Mouse (Mus musculus): Measurements from ENCODE around the gene Vdac1.
"Not testable (repeated sequence)": the region's sequence is repeated elsewhere in the genome, so short reads cannot be mapped to it uniquely, and the experiment has no call there.

Vdac1 gene

GRCm38 (mm10) chr11:52373841-52374240 lies 13.2 kb downstream of the Vdac1 start:
- DNase-seq (ENCODE audit: low spot score in 2 of 2) = no peak

DNA sequence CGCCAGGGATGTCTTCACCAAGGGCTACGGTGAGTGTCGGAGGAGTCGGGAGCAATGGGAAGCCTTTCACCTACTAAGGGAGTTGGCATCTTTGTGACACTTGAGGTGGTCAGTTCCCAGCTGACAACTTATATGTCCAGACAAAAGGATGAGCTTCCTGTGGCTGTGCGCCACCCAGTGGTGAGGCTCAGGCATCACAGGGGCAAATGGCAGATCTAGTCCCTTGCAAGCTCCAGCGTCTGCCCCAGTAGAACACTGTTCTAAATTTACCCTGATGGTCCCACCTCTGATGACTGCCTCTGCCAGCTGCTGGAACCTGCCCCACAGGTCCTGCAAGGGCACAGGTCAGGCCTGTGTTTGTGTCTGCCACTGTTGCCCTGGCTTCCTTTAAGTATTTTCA lies 13.7 kb downstream of the Vdac1 start:
- DNase-seq (ENCODE audit: low spot score in 2 of 2) = peak in 1 of 2 experiments; percentile 51

GRCm38 (mm10) chr11:52377579-52377978 lies 16.9 kb downstream of the Vdac1 start:
- no peak for DNase-seq (ENCODE audit: low spot score in 2 of 2)

GRCm38 (mm10) chr11:52379241-52379640 lies 18.6 kb downstream of the Vdac1 start:
- DNase-seq (ENCODE audit: low spot score in 2 of 2) = no peak

- DNase-seq (ENCODE audit: low spot score in 2 of 2) = no peak
Measured at GRCm38 (mm10) chr11:52383741-52384140, 23.1 kb downstream of the Vdac1 start.

DNA sequence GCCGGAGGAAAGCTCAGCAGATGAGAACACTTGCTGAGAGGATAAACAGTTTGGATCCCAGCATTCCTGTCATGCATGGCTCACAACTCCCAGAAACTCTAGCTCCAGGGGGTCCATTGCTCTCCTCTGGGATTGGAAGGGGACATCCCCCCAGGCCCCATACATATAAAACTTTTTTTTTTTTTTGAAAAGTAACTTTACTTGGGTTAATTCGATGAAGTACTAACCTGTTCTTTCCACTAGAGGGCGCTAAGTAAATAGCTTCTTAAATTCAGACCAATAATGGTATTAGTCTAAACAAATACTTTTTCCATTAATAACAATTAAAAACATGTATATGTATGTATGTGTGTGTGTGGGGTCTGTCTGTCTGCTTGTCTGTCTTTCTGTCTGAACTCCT lies 24.0 kb downstream of the Vdac1 start:
- no peak for DNase-seq (ENCODE audit: low spot score in 2 of 2)

DNA sequence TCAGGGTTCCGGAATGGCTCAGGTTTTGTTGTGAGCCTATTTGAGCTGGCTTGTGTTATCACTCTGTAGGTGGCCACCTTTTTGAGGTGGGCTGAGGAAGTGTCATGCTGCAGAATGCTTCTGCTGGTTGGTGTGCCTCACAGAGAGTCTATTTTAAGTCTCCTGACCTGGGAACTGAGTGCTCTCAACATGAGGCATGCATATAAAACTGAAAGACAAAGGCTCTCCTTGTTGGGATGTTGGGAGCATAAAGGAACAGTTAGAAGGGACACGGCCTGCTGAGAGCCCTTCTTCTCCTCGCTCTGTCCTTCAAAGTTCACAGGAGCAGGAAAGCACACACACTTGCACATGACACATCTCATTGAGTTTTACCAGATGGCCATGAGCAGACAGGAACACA lies 26.2 kb downstream of the Vdac1 start:
- no peak for DNase-seq (ENCODE audit: low spot score in 2 of 2)

DNA sequence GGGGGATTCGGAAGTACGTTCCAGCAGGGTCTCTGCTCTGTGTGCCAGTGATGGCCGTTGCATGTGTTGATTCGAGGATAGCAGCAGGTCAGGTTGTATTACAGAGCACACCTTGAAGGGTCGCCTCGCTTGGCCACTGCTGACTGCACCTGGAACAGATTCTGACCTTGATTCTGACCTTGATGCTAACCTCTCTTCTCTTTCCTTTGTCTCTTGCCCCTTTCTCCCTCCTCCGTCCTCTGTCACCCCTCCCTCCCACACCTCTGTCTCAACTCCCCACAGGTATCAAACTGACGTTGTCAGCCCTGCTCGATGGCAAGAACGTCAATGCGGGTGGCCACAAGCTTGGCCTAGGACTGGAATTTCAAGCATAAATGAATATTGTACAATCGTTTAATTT lies 27.5 kb downstream of the Vdac1 start:
- no peak for DNase-seq (ENCODE audit: low spot score in 2 of 2)

- not testable (repeated sequence) for DNase-seq (ENCODE audit: low spot score in 2 of 2)
Measured at GRCm38 (mm10) chr11:52388979-52389378, 28.3 kb downstream of the Vdac1 start.

DNA sequence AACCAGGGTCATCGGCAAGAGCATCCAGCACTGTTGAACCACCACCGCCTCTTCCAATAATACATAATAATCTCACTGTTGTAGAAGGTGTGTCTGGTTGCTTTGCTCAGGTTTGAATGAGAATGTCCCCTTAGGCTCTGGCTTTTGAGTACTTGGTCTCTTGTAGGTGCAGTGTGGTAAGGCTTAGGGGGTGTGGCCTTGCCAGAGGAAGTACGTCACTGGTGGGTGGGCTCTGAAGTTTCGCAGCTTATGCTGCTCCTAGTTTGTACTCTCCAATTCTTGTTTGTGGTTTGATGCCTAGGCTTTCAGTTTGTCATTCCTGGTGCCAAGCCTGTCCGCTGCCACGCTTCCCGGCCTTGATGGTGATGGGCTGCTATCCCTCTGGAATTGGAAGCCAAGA lies 29.3 kb downstream of the Vdac1 start:
- no peak for DNase-seq (ENCODE audit: low spot score in 2 of 2)

DNA sequence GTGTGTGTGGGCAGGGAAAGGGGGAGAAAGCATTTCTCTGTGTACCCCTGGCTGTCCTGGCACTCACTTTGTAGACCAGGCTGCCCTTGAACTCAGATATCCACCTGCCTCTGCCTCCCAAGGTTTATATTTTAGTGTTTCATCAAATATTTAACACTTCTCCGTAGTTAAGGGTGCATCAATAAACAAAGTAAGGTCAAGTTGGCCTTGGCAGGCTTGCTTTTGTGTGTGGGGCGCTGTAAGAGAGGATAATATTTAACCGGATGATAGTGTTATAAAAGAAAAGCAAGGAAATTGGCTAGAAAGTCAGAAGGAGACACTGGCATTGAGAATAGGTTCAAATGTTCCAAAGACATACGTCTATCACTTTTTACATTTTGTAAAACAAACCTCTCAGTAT lies 33.8 kb downstream of the Vdac1 start:
- DNase-seq (ENCODE audit: low spot score in 2 of 2) = no peak

GRCm38 (mm10) chr11:52395343-52395742 lies 34.7 kb downstream of the Vdac1 start:
- no peak for DNase-seq (ENCODE audit: low spot score in 2 of 2)

- DNase-seq (ENCODE audit: low spot score in 2 of 2) = peak; percentile 97
Measured at GRCm38 (mm10) chr11:52395940-52396596, 35.4 kb downstream of the Vdac1 start, which contains the start of gene 9530068E07Rik. 9530068E07Rik (plus strand) TSS chr11:52396428.

DNA sequence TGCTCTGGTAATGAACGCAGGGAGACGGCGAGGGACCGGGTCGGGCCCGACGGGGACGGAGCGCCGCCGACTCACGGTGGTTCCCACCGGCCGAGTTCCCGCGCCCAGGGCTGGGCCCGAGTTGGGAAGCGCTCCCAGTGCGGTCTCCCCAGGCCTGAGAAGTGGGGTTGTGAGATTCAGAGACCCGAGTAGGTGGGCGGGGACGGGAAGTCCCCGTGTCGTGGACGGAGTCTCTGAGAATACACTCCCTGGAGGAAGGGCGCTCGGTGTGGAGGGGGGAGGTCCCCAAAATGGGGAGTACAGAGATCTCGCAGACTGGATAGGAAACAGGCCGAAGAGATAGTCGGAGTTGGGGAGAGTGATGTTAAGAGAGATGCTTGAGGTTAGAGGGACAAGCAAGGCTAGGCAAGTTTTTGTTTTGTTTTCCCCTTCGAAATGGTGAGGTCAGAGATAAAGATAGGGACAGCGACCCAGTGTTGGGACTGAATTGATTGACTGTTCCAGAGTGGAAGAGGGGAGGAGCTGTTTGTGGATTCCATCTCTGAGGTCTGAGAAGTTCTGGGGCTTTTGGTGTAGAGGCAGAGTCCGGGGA lies 36.0 kb downstream of the Vdac1 start:
- DNase-seq (ENCODE audit: low spot score in 2 of 2) = no peak

- no peak for DNase-seq (ENCODE audit: low spot score in 2 of 2)
Measured at GRCm38 (mm10) chr11:52397385-52397987, 36.8 kb downstream of the Vdac1 start.

DNA sequence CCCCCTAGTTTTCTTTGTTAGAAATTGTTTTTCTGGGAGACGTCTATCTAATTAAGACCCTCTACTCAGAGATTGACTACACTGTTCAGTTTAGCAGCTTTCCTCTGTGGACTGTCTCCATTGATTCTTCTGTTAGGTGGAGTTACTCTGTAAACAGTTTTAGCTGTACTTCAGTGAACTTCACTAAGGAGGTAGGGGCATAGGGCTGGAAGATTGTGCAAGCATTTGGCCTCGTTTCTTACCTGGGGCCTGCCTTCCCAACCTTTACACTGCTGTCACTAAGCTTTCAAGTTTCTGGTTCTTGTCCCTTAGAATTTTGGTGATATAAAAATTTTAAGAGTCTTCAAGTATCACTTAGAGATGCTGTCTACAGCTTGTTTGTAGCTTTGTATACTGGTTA lies 40.8 kb downstream of the Vdac1 start:
- no peak for DNase-seq (ENCODE audit: low spot score in 2 of 2)

GRCm38 (mm10) chr11:52402566-52402965 lies 41.9 kb downstream of the Vdac1 start:
- no peak for DNase-seq (ENCODE audit: low spot score in 2 of 2)

- DNase-seq (ENCODE audit: low spot score in 2 of 2) = no peak
Measured at GRCm38 (mm10) chr11:52404209-52404608, 43.5 kb downstream of the Vdac1 start.

DNA sequence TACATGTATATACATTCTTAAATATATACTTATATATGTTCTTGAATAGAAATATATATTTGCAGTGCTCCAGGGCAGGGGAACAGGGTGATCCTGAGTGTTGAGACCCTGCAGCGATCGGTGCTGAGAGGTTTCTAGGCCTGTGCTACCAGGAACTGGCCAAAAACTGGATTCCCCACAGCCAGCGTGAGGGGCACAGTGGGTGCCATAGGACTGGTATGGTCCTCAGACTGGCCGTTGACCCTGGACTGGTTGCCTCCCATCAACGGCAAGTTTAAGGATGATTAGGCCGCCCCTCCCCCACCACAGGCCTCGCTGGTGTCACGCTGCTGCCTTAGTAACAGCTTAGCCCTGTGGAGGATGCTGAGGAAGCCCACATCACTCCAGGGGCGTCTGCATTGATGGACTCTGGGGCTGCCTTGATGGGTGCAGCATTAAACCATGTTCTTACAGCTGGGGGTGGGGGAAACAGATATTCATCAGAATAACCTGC lies 44.6 kb downstream of the Vdac1 start:
- no peak for DNase-seq (ENCODE audit: low spot score in 2 of 2)

DNA sequence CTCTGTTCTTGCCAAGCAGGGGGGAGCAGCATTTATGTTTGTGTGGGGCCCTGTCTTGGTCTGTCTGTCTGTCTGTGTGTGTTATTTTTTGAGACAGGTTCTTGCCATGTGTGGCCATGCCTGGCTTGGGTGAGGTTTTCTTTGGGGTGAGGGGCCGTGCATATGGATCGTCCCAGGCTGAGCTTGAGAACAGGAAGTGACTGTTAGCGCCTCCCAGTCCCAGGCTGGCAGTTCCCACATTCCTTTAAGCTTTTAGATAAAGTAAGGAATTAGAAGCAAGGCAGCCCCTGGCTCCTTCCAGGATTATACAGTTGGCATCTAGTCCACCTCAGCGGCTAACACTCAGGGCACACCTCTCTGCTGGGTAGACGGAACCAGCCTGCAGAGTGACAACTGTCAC lies 48.7 kb downstream of the Vdac1 start:
- no peak for DNase-seq (ENCODE audit: low spot score in 2 of 2)

DNA sequence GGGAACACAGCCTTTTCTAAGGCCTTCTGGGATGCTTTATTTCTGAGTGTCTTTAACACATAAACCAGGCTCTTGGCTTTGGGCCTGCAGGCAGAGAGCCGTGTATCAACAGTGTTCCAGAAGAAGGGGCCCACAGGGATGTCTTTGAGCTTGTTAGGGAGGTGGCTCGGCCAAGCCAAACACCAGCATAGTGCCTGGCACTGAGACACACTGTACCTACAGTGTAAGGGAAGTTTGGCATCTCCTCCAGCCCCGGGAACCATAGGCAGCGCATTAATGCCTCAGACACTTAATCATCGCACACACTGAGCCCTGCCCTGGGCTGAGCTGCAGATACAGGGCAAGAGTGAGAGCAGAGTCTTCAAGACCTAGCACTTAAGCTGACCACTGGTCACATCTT lies 57.7 kb downstream of the Vdac1 start:
- no peak for DNase-seq (ENCODE audit: low spot score in 2 of 2)

- no peak for DNase-seq (ENCODE audit: low spot score in 2 of 2)
Measured at GRCm38 (mm10) chr11:52419246-52419645, 58.6 kb downstream of the Vdac1 start.

GRCm38 (mm10) chr11:52419861-52420260 lies 59.2 kb downstream of the Vdac1 start:
- DNase-seq (ENCODE audit: low spot score in 2 of 2) = no peak
